Mouse (Mus musculus): ENCODE results near the gene Rassf2.

- TF ChIP-seq CTCF (IDR thresholded peaks at IDR 0.05; ENCODE audit: extremely low read depth, insufficient read length, insufficient replicate concordance, low read depth, low read length): no peak
- TF ChIP-seq POLR2A (IDR thresholded peaks at IDR 0.05; ENCODE audit: low read depth, low read length): no peak
These were observed 6.3 kb upstream of the Rassf2 start for GRCm38 (mm10) chr2:132036326-132036725.
